Mouse (Mus musculus) heart, postnatal 0 days (tissue): ENCODE data around the gene Ccdc149. TPM values are rescaled to one million over a fixed set of nuclear protein-coding genes. Genes with fewer than 3 reads are reported as not detected.

ENCODE experiments used
- ATAC-seq: fragments of 200-750 bp; cut with Nextera tagmentation; 2 replicates; pipeline ENCODE4 v1.8.0; 2017; ENCODE audit warnings: low read depth, moderate number of reproducible peaks, moderate library complexity; ENCODE audit not compliant: insufficient read depth
- DNase-seq: peaks from one replicate; pipeline ENCODE4 v3.0.0-alpha.2; 2016; ENCODE audit warnings: low spot score
- H3K27ac ChIP-seq: fragments of 300-500 bp; sonication (generic); 2 replicates; pipeline ENCODE4 v1.5.1; 2014; ENCODE audit warnings: low read depth, mild to moderate bottlenecking
- H3K27me3 ChIP-seq: fragments of 300-500 bp; sonication (generic); 2 replicates; pipeline ENCODE4 v1.6.1; 2014; ENCODE audit warnings: low read length, mixed read lengths; ENCODE audit not compliant: control insufficient read depth, insufficient read depth
- H3K36me3 ChIP-seq: fragments of 300-500 bp; sonication (generic); replicated peaks from 2 replicates; pipeline ENCODE4 v1.6.1; 2014; ENCODE audit warnings: low read length, mixed read lengths; ENCODE audit not compliant: control insufficient read depth, insufficient read depth
- H3K4me1 ChIP-seq: fragments of 300-500 bp; sonication (generic); 2 replicates; pipeline ENCODE4 v1.6.1; 2014; ENCODE audit warnings: antibody characterized with exemption; ENCODE audit not compliant: control insufficient read depth, insufficient read depth
- H3K4me2 ChIP-seq: fragments of 300-500 bp; sonication (generic); 2 replicates; pipeline ENCODE4 v1.6.1; 2014; ENCODE audit warnings: low read depth, mild to moderate bottlenecking, low read length, moderate library complexity
- H3K4me3 ChIP-seq: fragments of 300-500 bp; sonication (generic); 2 replicates; pipeline ENCODE4 v1.5.1; 2014; ENCODE audit warnings: low read depth, low read length
- H3K9ac ChIP-seq: fragments of 300-500 bp; sonication (generic); replicated peaks from 2 replicates; pipeline ENCODE4 v1.6.1; 2014; ENCODE audit warnings: low read depth, low read length, mixed read lengths
- H3K9me3 ChIP-seq: fragments of 300-500 bp; sonication (generic); replicated peaks from 2 replicates; pipeline ENCODE4 v1.6.1; 2016; ENCODE audit warnings: low read length; ENCODE audit not compliant: control insufficient read depth
- CTCF ChIP-seq: IDR thresholded peaks from 2 replicates; pipeline ENCODE4 v1.5.1; 2016; ENCODE audit warnings: antibody characterized with exemption, control low read depth, low read depth
- EP300 ChIP-seq: IDR thresholded peaks from 2 replicates; pipeline ENCODE4 v1.6.1; 2016; ENCODE audit warnings: antibody characterized with exemption, low read depth
- WGBS: fragments of 180-500 bp; shearing (Covaris S2); extraction: QIAGEN DNeasy Blood & Tissue Kit; methylation state at CpG from one replicate; pipeline ENCODE4 v1.1.7; 2014; 5-methylcytosine and 5-hydroxymethylcytosine counted together
- polyA plus RNA-seq: library from polyadenylated mRNA; unstranded; fragments of >200 nt; fragmentation: Nextera tagmentation; extraction: Ambion mirVana; gene quantifications from 2 replicates; pipeline ENCODE4 v1.2.1, GENCODE M21; 2015
- total RNA-seq: library from RNA; depleted of rRNA; stranded (reverse); fragments of >200 nt; gene quantifications from 2 replicates; pipeline ENCODE4 v1.2.3, GENCODE M21; 2014; ENCODE audit warnings: low replicate concordance

The Ccdc149 gene
- total and polyA plus RNA-seq, 2 experiments from 2014 or later, result 3.1 TPM

DNA sequence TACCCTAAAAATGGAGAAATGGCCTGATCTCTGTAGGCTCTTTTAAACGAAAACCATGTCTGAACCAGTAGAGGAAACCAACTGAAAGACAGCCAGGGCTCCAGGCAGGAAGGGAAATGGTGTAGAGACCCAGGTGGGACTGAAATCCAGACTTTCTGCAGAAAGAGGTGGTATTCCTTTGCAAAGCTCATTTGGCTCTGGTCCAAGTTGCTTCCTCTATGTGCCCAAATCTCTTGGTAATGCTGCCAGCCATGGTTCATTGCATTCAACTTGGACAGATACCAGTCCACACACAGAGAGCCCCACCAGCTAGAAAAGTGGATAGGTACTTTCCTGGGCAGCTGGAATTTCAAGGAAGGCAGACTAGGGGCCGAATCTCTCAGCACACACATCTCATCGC is 3.5 kb downstream of the Ccdc149 start:
- Histone ChIP-seq H3K9me3 (peaks cover 7% of the 10 kb centered on the region), H3K36me3 (no peaks in the 10 kb centered on the region), H3K27ac (no peak overlapping the region), H3K4me3 (no peak overlapping the region), H3K9ac (no peak overlapping the region), H3K27me3 (no peaks in the 10 kb centered on the region), H3K4me2 (no peak overlapping the region), H3K4me1 (0 out of 2 replicates have a peak, but pooled peaks cover 10% of the 10 kb centered on the region)
- TF ChIP-seq CTCF (no peak), EP300 (no peak)
- WGBS, result 89% methylated on average over 3 of the region's 3 CpGs
- DNase-seq (no peak), ATAC-seq (no peak)

DNA sequence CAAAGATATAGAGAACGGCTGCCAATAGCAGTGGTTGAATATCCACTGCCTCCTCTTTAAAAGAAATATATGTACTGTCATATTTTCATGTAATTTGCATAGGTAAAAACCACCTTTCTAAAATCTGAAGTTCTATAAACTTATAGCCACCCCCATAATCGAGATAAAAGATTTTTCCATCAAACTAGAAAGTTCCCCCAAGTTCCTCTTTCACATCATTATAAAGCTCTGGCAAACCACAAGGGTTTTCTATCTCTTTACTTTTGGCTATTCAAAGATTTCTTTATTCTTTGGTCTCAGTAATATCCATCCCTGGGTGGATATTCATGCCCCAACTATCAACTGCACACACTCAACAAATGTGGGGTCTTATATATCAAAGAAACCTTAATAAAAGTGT is 8.9 kb downstream of the Ccdc149 start:
- Histone ChIP-seq H3K4me3 (no peak overlapping the region), H3K9me3 (peaks cover 7% of the 10 kb centered on the region), H3K36me3 (no peaks in the 10 kb centered on the region), H3K4me2 (no peak overlapping the region), H3K27me3 (no peaks in the 10 kb centered on the region), H3K27ac (no peak overlapping the region), H3K9ac (no peak overlapping the region), H3K4me1 (no peaks in the 10 kb centered on the region)
- 67% methylated on average over 2 of the region's 2 CpGs for WGBS
- ATAC-seq (no peak), DNase-seq (no peak)
- no peak for TF ChIP-seq CTCF
- TF ChIP-seq EP300, result no peak

- Histone ChIP-seq H3K9me3 (peaks cover 7% of the 10 kb centered on the region), H3K27me3 (no peaks in the 10 kb centered on the region), H3K27ac (no peak overlapping the region), H3K9ac (no peak overlapping the region), H3K4me2 (no peak overlapping the region), H3K36me3 (no peaks in the 10 kb centered on the region), H3K4me1 (no peaks in the 10 kb centered on the region), H3K4me3 (no peak overlapping the region)
- 63% methylated on average over 6 of the region's 6 CpGs for WGBS
- DNase-seq, result no peak
- no peak for TF ChIP-seq CTCF
- TF ChIP-seq EP300, result no peak
- ATAC-seq, result no peak
Observed at GRCm38 (mm10) chr5:52461434-52462124, 9.7 kb downstream of the Ccdc149 start.

- Histone ChIP-seq H3K4me2 (no peak overlapping the region), H3K4me3 (no peak overlapping the region), H3K4me1 (no peaks in the 10 kb centered on the region), H3K9ac (no peak overlapping the region), H3K27me3 (no peaks in the 10 kb centered on the region), H3K27ac (no peak overlapping the region), H3K36me3 (no peaks in the 10 kb centered on the region), H3K9me3 (no peaks in the 10 kb centered on the region)
- 74% methylated on average over 4 of the region's 4 CpGs for WGBS
- ATAC-seq (no peak), DNase-seq (no peak)
- TF ChIP-seq CTCF, result no peak
- TF ChIP-seq EP300, result no peak
Observed at GRCm38 (mm10) chr5:52459308-52459707, 12.0 kb downstream of the Ccdc149 start.

- Histone ChIP-seq H3K27ac (no peak overlapping the region), H3K27me3 (no peaks in the 10 kb centered on the region), H3K36me3 (no peaks in the 10 kb centered on the region), H3K9ac (no peak overlapping the region), H3K4me2 (no peak overlapping the region), H3K4me1 (no peaks in the 10 kb centered on the region), H3K9me3 (no peaks in the 10 kb centered on the region), H3K4me3 (no peak overlapping the region)
- 36% methylated on average over 6 of the region's 6 CpGs for WGBS
- no peak for ATAC-seq
- TF ChIP-seq CTCF, result no peak
- no peak for TF ChIP-seq EP300
- no peak for DNase-seq
Observed at GRCm38 (mm10) chr5:52457154-52457553, 14.2 kb downstream of the Ccdc149 start.

- DNase-seq (no peak), ATAC-seq (no peak)
- H3K36me3 ChIP-seq, result no peaks in the 10 kb centered on the region
- whole genome bisulfite sequencing, result 79% methylated on average over 9 of the region's 9 CpGs
- no peak overlapping the region for H3K27ac ChIP-seq
- no peaks in the 10 kb centered on the region for H3K27me3 ChIP-seq
- H3K9me3 ChIP-seq, result no peaks in the 10 kb centered on the region
- H3K4me3 ChIP-seq, result no peak overlapping the region
- no peak for TF ChIP-seq EP300
- TF ChIP-seq CTCF, result no peak
- H3K4me2 ChIP-seq, result no peak overlapping the region
- no peaks in the 10 kb centered on the region for H3K4me1 ChIP-seq
- H3K9ac ChIP-seq, result no peak overlapping the region
Observed at GRCm38 (mm10) chr5:52450821-52451220, 20.5 kb downstream of the Ccdc149 start.
